In genomic region chr7:98176322-98177070, GRCm38 (mm10) we compare ENCODE assay signal across 8 mouse cellular contexts. TPM values are rescaled to one million over a fixed set of nuclear protein-coding genes. Genes with fewer than 3 reads are reported as not detected.
DNase-seq lines count a peak whose midpoint lies in the region.

No protein-coding gene starts in this region.

- H3K4me3 ChIP-seq in midbrain, embryonic 10.5 days, result peak overlapping the region; percentile 84; the same call in 1 of the 2 replicates

- H3K9me3 ChIP-seq in midbrain, embryonic 10.5 days (replicated peaks), result no peaks in the 10 kb centered on the region

- 69% methylated on average over 8 of the region's 8 CpGs for WGBS in midbrain, embryonic 10.5 days

- H3K27ac ChIP-seq in midbrain, embryonic 10.5 days (replicated peaks), result 0 out of 2 replicates have a peak overlapping the region, but pooled peaks have one; percentile 52

- DNase-seq in cerebellum, adult 9-10 months, result peak; percentile 43
- no peak for DNase-seq in cerebellum, postnatal 36 days
- DNase-seq in spleen, postnatal 4 days (ENCODE audit: low spot score in 2 of 2), result peak; percentile 51 to 72
- DNase-seq in spleen, adult 18-20 months, result no peak
- DNase-seq in midbrain, embryonic 10.5 days (ENCODE audit: low spot score), result no peak
- DNase-seq in adipocyte (ENCODE audit: low spot score), result no peak
- no peak for DNase-seq in layer of hippocampus, postnatal 25 days (ENCODE audit: extremely low spot score in 1 of 2, low spot score in 1 of 2)
- DNase-seq in left cerebral cortex, adult 8-10 months (ENCODE audit: low spot score in 2 of 2), result no peak

- H3K27me3 ChIP-seq in midbrain, embryonic 10.5 days (ENCODE audit: low read depth, poor library complexity, severe bottlenecking), result peaks cover 37% of the 10 kb centered on the region

- H3K4me1 ChIP-seq in midbrain, embryonic 10.5 days, result peaks cover 25% of the 10 kb centered on the region

- H3K36me3 ChIP-seq in midbrain, embryonic 10.5 days, result no peaks in the 10 kb centered on the region

RNA-seq across cellular contexts. Expression of gene Capn5, which starts 1.6 kb away (rescaled TPM):
- polyA plus RNA-seq in midbrain, embryonic 10.5 days (2016; fragmentation: Nextera tagmentation; extraction: Ambion mirVana), result 6.4 and 7.0 TPM in 2 replicates
- total RNA-seq in layer of hippocampus, postnatal 25 days (2021), result 10 to 100 TPM; 45.4 to 50.8 TPM
- total RNA-seq in left cerebral cortex, adult 8-10 months (2022), result 10 to 100 TPM; 30.8 to 35.2 (median 31.7) TPM

RNA-seq across cellular contexts. Expression of gene B3gnt6, which starts 22.8 kb away (rescaled TPM):
- 0.06 TPM in 1 of 2 replicates, not detected in the other for polyA plus RNA-seq in midbrain, embryonic 10.5 days (2016; fragmentation: Nextera tagmentation; extraction: Ambion mirVana)
- not detected for total RNA-seq in layer of hippocampus, postnatal 25 days (2021)
- total RNA-seq in left cerebral cortex, adult 8-10 months (2022), result under 1 TPM; 0.15 to 0.41 (median 0.28) TPM

RNA-seq across cellular contexts. Expression of gene Omp, which starts 31.2 kb away (rescaled TPM):
- polyA plus RNA-seq in midbrain, embryonic 10.5 days (2016; fragmentation: Nextera tagmentation; extraction: Ambion mirVana), result 0.10 TPM in 2 replicates
- 1 to 10 TPM; 1.0 to 1.4 TPM for total RNA-seq in layer of hippocampus, postnatal 25 days (2021)
- total RNA-seq in left cerebral cortex, adult 8-10 months (2022), result 1 to 10 TPM in 1 of 4 experiments, under 1 TPM in 3; 0.55 to 1.4 (median 0.73) TPM

RNA-seq across cellular contexts. Expression of gene Myo7a, which starts 57.2 kb away (rescaled TPM):
- polyA plus RNA-seq in midbrain, embryonic 10.5 days (2016; fragmentation: Nextera tagmentation; extraction: Ambion mirVana), result 17.7 and 19.2 TPM in 2 replicates
- total RNA-seq in layer of hippocampus, postnatal 25 days (2021), result 10 to 100 TPM in 1 of 2 experiments, 1 to 10 TPM in 1; 8.6 to 12.1 TPM
- total RNA-seq in left cerebral cortex, adult 8-10 months (2022), result 10 to 100 TPM; 11.1 to 15.8 (median 14.0) TPM

Comparison
In these comparisons a context has a peak if more than half of its experiments do, and no peak if none do; other contexts are left out.
1. DNase-seq: peak in cerebellum, adult 9-10 months (single experiment) and spleen, postnatal 4 days (2 of 2); none in cerebellum, postnatal 36 days (0 of 2), spleen, adult 18-20 months (0 of 2), midbrain, embryonic 10.5 days (single experiment), adipocyte (single experiment), layer of hippocampus, postnatal 25 days (0 of 2) and left cerebral cortex, adult 8-10 months (0 of 2).